Comparison of ENCODE assay signal across 16 mouse cellular contexts in the genomic region with DNA sequence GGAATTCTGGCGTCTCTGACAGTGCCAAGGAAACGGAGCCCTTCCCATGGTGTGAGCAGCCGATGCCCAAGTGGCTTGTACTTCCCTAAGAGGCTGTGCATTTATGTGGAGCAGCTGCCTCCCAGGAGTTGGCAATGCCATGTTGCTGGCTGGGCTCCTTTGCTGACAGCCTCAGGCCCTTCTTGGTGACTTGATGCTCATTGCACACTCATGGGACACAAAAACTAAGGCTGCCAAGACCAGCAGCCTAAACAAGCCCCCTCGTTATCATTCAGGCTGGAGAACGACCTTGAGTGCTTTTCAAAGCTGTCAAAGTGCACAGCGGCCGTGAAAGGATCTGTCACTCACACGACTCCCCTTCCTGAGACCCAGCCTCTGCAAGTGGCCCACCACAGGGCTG. TPM values are rescaled to one million over a fixed set of nuclear protein-coding genes. Genes with fewer than 3 reads are reported as not detected.
DNase-seq lines count a peak whose midpoint lies in the region; ATAC-seq and TF ChIP-seq lines count a peak whose summit lies in the region.
"Had no signal": no experiment of that assay in that cellular context is flagged by ENCODE, and none has a peak within 500 bp of the region (broad histone marks: within the 10 kb centered on the region; RNA-seq: fewer than 3 reads in every experiment).

No protein-coding gene starts in this region.

- no peaks in the 10 kb centered on the region for H3K9me3 ChIP-seq in hindbrain, embryonic 16.5 days (ENCODE audit: control insufficient read depth, low read length)
- no peaks in the 10 kb centered on the region for H3K9me3 ChIP-seq in neural tube, embryonic 14.5 days (ENCODE audit: control insufficient read depth, low read length)
- H3K9me3 ChIP-seq: heart, embryonic 12.5 days; stomach, embryonic 15.5 days had no signal

- no peaks in the 10 kb centered on the region for H3K36me3 ChIP-seq in hindbrain, embryonic 16.5 days (ENCODE audit: control insufficient read depth, insufficient read depth, low read length)
- H3K36me3 ChIP-seq in neural tube, embryonic 14.5 days (ENCODE audit: control insufficient read depth, insufficient read depth, low read length): no peaks in the 10 kb centered on the region
- H3K36me3 ChIP-seq: heart, embryonic 12.5 days; stomach, embryonic 15.5 days had no signal

- H3K9ac ChIP-seq in hindbrain, embryonic 16.5 days (ENCODE audit: low read depth, low read length): peak overlapping the region; percentile 18; the same call in 1 of the 2 replicates
- H3K9ac ChIP-seq in neural tube, embryonic 14.5 days (replicated peaks; ENCODE audit: low read depth, low read length): no peak overlapping the region
- H3K9ac ChIP-seq: heart, embryonic 12.5 days; stomach, embryonic 15.5 days had no signal

- no peaks in the 10 kb centered on the region for H3K27me3 ChIP-seq in cerebellum, adult 2 months (ENCODE audit: control insufficient read depth, insufficient read depth, low read length)
- H3K27me3 ChIP-seq in hindbrain, embryonic 16.5 days (replicated peaks; ENCODE audit: control insufficient read depth, insufficient read depth, low read length): no peaks in the 10 kb centered on the region
- no peaks in the 10 kb centered on the region for H3K27me3 ChIP-seq in neural tube, embryonic 14.5 days (ENCODE audit: control insufficient read depth, insufficient read depth, low read length)
- H3K27me3 ChIP-seq: stomach, embryonic 15.5 days had no signal

- no peaks in the 10 kb centered on the region; the same call in none of the 2 replicates for H3K4me1 ChIP-seq in cerebellum, adult 2 months (ENCODE audit: control insufficient read depth, insufficient read depth, low read length)
- peaks cover 23% of the 10 kb centered on the region for H3K4me1 ChIP-seq in hindbrain, embryonic 16.5 days (ENCODE audit: control insufficient read depth, insufficient read depth, low read depth, low read length)
- peaks cover 6% of the 10 kb centered on the region; the same call in 1 of the 2 replicates for H3K4me1 ChIP-seq in neural tube, embryonic 14.5 days (ENCODE audit: control insufficient read depth, insufficient read depth, low read length)
- H3K4me1 ChIP-seq: heart, embryonic 12.5 days; stomach, embryonic 15.5 days had no signal

- H3K27ac ChIP-seq in cerebellum, adult 2 months (ENCODE audit: insufficient read depth, low read length): no peak overlapping the region
- peak overlapping the region; percentile 71 for H3K27ac ChIP-seq in hindbrain, embryonic 16.5 days (ENCODE audit: low read depth, low read length)
- H3K27ac ChIP-seq in neural tube, embryonic 14.5 days (ENCODE audit: low read depth, low read length): peak overlapping the region; percentile 60
- H3K27ac ChIP-seq: stomach, embryonic 15.5 days had no signal

- TF ChIP-seq POLR2A in cerebellum, adult 2 months (IDR thresholded peaks at IDR 0.05; ENCODE audit: borderline replicate concordance, insufficient read depth, low read length): no peak

- TF ChIP-seq CTCF in cerebellum, adult 2 months (IDR thresholded peaks at IDR 0.05; ENCODE audit: borderline replicate concordance, insufficient read depth, low read depth, low read length): no peak

- peak; percentile 81 for ATAC-seq in hindbrain, embryonic 16.5 days
- ATAC-seq in neural tube, embryonic 14.5 days (ENCODE audit: low read depth): peak; percentile 13; the same call in 1 of the 2 replicates

- DNase-seq in cerebellum, adult 9-11 months: peak; percentile 32
- no peak for DNase-seq in cerebellum, adult 2 months
- peak; percentile 74 to 82 for DNase-seq in right cerebral cortex, postnatal 10 days (ENCODE audit: low spot score in 2 of 2)
- no peak for DNase-seq in right cerebral cortex, postnatal 25 days
- no peak for DNase-seq in lung, postnatal 14 days
- no peak for DNase-seq in retina, postnatal 1 day
- DNase-seq: adrenal gland, postnatal 10 days; gastrocnemius, postnatal 36 days; kidney, postnatal 10 days; lung, adult 2 months; thymus, postnatal 36 days had no signal

- H3K4me3 ChIP-seq in cerebellum, adult 2 months (replicated peaks; ENCODE audit: insufficient read depth, low read depth, low read length): no peak overlapping the region
- no peak overlapping the region for H3K4me3 ChIP-seq in hindbrain, embryonic 16.5 days (ENCODE audit: low read length)
- H3K4me3 ChIP-seq in neural tube, embryonic 14.5 days (ENCODE audit: low read depth, low read length): no peak overlapping the region
- H3K4me3 ChIP-seq: heart, embryonic 12.5 days; megakaryocyte, embryonic 14.5 days; stomach, embryonic 15.5 days had no signal

- WGBS in cerebellum, adult 2 months: 64% methylated on average over 8 of the region's 8 CpGs
- 24% methylated on average over 8 of the region's 8 CpGs for WGBS in hindbrain, embryonic 16.5 days
- WGBS in neural tube, embryonic 14.5 days: 22% methylated on average over 8 of the region's 8 CpGs

- H3K4me2 ChIP-seq in hindbrain, embryonic 16.5 days (ENCODE audit: low read length): no peak overlapping the region
- H3K4me2 ChIP-seq in neural tube, embryonic 14.5 days (ENCODE audit: low read depth, low read length): no peak overlapping the region
- H3K4me2 ChIP-seq: heart, embryonic 12.5 days; stomach, embryonic 15.5 days had no signal

RNA-seq across cellular contexts. Expression of a gene that starts 28.0 kb away (rescaled TPM):
- 168 and 174 TPM in 2 replicates for polyA plus RNA-seq in cerebellum, adult 2 months (2012; rRNA removed)
- 115 and 117 TPM in 2 replicates for polyA plus RNA-seq in hindbrain, embryonic 16.5 days (2015; fragmentation: Nextera tagmentation; extraction: Ambion mirVana)
- 109 and 134 TPM in 2 replicates for polyA plus RNA-seq in neural tube, embryonic 14.5 days (2014; fragmentation: Nextera tagmentation; extraction: Ambion mirVana)

RNA-seq across cellular contexts. Expression of a gene that starts 42.6 kb away (rescaled TPM):
- polyA plus RNA-seq in cerebellum, adult 2 months (2012; rRNA removed): 8.1 and 9.3 TPM in 2 replicates
- 2.4 and 3.3 TPM in 2 replicates for polyA plus RNA-seq in hindbrain, embryonic 16.5 days (2015; fragmentation: Nextera tagmentation; extraction: Ambion mirVana)
- polyA plus RNA-seq in neural tube, embryonic 14.5 days (2014; fragmentation: Nextera tagmentation; extraction: Ambion mirVana): 1.7 and 1.9 TPM in 2 replicates

RNA-seq across cellular contexts. Expression of a gene that starts 42.8 kb away (rescaled TPM):
- polyA plus RNA-seq in cerebellum, adult 2 months (2012; rRNA removed): 137 and 147 TPM in 2 replicates
- 14.2 and 14.8 TPM in 2 replicates for polyA plus RNA-seq in hindbrain, embryonic 16.5 days (2015; fragmentation: Nextera tagmentation; extraction: Ambion mirVana)
- 18.8 and 23.5 TPM in 2 replicates for polyA plus RNA-seq in neural tube, embryonic 14.5 days (2014; fragmentation: Nextera tagmentation; extraction: Ambion mirVana)

Comparison
In these comparisons a context has a peak if more than half of its experiments do, and no peak if none do; other contexts are left out.
1. DNase-seq: peak in cerebellum, adult 9-11 months (single experiment) and right cerebral cortex, postnatal 10 days (2 of 2); none in cerebellum, adult 2 months (0 of 2), right cerebral cortex, postnatal 25 days (single experiment), lung, postnatal 14 days (single experiment) and retina, postnatal 1 day (single experiment).